Mouse (Mus musculus): Measurements from ENCODE around the gene Peg12. TPM values are rescaled to one million over a fixed set of nuclear protein-coding genes. Genes with fewer than 3 reads are reported as not detected.

Gene Peg12
- 125 and 130 TPM in 2 replicates for polyA plus RNA-seq (2016; fragmentation: Nextera tagmentation; extraction: Ambion mirVana)

DNA sequence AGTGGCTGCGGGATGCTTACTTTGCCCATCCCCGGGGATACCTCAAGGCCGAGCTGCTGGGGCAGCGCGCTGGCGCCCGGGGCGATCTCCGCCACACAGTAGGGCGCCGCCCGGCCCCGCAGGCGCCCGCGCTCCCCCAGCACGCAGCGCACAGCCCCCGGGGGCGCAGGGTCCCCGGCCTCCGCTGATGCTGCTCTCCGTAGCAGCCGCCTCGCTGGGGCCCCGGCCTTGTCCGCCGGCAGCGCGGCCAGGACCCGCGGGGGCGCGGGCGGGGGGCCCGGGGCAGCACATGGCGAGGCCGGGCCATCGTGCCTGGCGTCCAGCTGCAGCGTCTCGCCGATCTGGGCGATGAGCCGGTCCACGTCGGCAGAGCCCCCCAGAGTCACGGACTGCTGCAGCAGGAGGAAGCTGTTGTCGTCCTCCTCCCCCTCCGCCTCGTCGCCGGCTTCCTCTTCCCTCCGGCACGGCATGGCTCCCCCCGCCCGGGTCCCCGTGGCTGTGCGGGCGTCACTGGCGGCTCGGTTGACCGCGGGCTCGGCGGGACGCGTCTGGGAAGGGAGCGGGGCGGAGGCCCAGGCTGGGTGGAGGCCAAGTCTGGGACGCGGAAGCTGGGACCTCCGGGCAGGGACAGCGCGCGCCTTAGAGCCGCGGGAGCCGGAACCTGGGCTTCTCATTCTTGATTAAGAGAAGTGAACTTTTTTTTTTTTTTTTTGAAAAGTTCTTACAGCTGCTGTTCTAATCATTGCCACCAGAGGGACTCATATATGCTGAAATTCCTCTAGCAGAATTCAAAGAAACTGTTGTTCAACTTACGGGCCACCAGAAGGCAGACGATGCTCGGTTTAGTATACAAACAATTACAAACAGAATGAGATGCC lies at the start of gene Peg12:
Peg12 (minus strand) TSS at position 633 of the 878 bp plus-strand sequence.
- H3K9me3 ChIP-seq: peaks cover 37% of the 10 kb centered on the region
- peaks cover 12% of the 10 kb centered on the region for H3K4me1 ChIP-seq
- peak within 1 kb of the TSS; percentile 71 for H3K4me3 ChIP-seq
- WGBS: 14% methylated on average over 78 of the region's 82 CpGs
- DNase-seq (ENCODE audit: extremely low spot score, low spot score): peak; percentile 61
- peak within 1 kb of the TSS; percentile 97 for H3K27ac ChIP-seq
- no peaks in the 10 kb centered on the region for H3K27me3 ChIP-seq (ENCODE audit: poor library complexity, severe bottlenecking)
- peaks cover 12% of the 10 kb centered on the region for H3K36me3 ChIP-seq (replicated peaks)

DNA sequence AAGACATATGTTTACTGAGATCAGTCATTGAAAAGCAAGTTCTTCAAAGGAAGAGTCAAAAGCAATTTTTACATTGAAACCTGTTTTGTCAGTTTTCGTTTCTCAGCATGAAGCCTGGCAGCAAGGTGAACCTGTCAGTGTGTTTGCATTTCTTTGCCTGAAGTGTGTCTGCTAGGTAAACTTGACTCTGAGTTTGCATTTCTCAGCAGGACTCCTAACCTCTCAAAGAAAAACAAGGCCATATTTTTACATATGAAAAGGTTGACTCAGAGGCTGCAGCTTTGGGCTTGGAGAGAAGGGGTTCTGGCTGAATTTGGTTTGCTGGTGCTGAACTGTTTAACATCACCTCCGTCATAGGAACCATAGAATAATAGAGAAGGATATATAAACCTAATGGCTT lies 21.8 kb upstream of the Peg12 start:
- peaks cover 9% of the 10 kb centered on the region for H3K9me3 ChIP-seq
- 36% methylated on average over 2 of the region's 2 CpGs for whole genome bisulfite sequencing
- no peak for DNase-seq (ENCODE audit: extremely low spot score, low spot score)
- H3K27ac ChIP-seq: no peak overlapping the region
- no peaks in the 10 kb centered on the region for H3K27me3 ChIP-seq (ENCODE audit: poor library complexity, severe bottlenecking)
- H3K36me3 ChIP-seq (replicated peaks): no peaks in the 10 kb centered on the region
- no peak overlapping the region for H3K4me3 ChIP-seq
- H3K4me1 ChIP-seq: no peaks in the 10 kb centered on the region

DNA sequence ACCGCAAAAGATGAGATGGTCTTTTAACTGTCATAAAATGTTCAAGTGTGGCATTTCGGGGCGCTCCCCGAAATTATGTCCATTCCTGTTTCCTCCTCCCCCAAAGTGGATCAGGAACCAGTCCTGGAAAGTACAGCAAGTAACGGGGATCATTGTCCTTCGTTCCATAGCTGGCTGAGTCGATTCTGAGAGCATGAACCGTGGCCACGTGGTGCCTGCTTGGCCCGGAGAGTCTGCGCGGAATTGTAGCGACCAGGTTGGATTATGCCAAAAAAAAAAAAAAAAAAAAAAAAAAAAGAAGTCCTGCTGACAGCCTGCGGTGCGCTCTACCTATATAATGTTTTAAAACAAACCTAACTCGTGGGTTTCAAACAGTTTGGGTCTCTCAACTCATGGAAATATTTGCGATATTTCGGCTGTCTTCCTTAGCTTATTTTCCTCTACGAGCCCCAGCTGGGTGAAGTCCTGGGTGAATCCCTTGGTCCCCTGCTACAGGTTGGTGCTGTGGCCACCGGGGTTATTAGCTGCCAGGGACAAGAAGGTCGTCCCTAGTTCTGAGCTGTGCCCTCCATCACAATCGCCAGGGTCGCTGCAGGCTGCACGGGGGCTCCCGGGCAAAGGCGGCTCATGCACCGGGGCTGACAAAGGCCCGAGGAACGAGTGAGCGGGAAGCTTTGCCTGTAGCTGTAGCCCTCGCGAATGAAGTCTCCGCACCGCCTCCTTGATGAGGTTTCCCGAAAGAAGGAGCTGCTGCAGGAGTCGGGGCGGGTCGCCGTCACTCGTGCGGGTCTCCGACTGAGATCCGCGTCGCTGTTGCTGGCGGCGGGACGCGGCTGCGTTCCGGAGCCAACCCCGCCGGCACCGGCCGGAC lies 1.1 kb downstream of the Peg12 start:
- H3K9me3 ChIP-seq: peaks cover 37% of the 10 kb centered on the region
- peak overlapping the region; percentile 71 for H3K4me3 ChIP-seq
- peak; percentile 49 for DNase-seq (ENCODE audit: extremely low spot score, low spot score)
- H3K27ac ChIP-seq: peak overlapping the region; percentile 97
- WGBS: 29% methylated on average over 55 of the region's 55 CpGs
- peaks cover 12% of the 10 kb centered on the region for H3K4me1 ChIP-seq
- H3K36me3 ChIP-seq (replicated peaks): peaks cover 12% of the 10 kb centered on the region
- H3K27me3 ChIP-seq (ENCODE audit: poor library complexity, severe bottlenecking): no peaks in the 10 kb centered on the region

DNA sequence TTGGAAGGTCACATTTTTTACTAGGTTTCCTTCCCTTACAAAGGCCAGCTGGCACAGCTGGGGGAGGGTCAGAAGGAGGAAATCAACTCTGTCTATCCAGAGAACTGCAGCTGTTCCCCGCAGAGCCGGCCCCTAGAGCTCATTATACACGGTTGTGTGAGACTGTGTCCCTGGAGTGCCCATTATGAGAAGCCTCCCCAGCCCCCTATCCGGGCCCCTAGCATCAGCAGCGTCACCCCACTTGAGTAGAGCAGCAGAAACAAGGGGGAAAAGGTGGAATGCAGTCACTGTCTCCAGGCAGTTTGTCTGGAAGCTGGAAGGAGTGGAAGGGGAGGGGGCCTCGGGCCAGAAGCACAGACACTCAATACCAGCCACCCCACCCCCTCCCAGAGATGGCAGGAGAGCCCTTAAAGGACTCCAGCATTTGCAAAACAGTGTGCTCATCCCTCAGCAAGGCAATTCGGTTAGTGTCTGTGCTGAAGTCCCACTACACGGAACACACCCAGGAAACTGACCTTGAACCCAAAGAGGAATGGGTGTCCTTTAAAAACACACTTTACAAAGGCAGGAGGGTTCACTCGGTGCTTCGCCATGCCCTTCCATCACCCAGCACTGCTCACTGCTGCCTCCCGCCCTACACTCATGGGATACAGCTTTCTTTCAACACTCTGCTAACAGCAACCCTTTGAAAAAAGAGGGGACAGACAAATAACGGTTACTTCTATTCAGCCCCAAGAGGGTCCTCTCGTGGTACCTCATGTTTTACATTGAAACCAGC lies 1.9 kb downstream of the Peg12 start:
- no peaks in the 10 kb centered on the region for H3K27me3 ChIP-seq (ENCODE audit: poor library complexity, severe bottlenecking)
- peaks cover 12% of the 10 kb centered on the region for H3K36me3 ChIP-seq (replicated peaks)
- peaks cover 37% of the 10 kb centered on the region for H3K9me3 ChIP-seq
- peak overlapping the region; percentile 97 for H3K27ac ChIP-seq
- WGBS: 27% methylated on average over 13 of the region's 13 CpGs
- peaks cover 12% of the 10 kb centered on the region for H3K4me1 ChIP-seq
- H3K4me3 ChIP-seq: peak overlapping the region; percentile 71
- peak; percentile 73 for DNase-seq (ENCODE audit: extremely low spot score, low spot score)

DNA sequence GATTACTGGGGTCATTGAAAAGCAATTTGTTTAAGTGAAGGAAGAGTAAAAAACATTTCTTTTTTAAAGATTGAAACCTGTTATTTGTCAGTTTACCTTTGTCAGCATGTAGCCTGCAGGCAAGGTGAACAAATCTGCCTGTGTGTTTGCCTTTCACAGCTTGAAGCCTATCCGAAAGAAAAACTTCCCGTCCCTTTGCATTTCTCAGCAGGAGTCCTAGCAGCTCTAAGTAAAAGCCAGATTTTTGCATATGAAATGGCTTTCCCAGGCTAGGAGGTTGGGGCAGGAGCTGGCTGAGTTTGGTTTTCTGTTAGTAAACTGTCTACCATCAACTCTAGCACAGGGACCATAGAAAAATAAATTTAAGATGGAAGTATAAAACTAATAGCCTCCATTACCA lies 12.0 kb downstream of the Peg12 start:
- no peak overlapping the region for H3K27ac ChIP-seq

DNA sequence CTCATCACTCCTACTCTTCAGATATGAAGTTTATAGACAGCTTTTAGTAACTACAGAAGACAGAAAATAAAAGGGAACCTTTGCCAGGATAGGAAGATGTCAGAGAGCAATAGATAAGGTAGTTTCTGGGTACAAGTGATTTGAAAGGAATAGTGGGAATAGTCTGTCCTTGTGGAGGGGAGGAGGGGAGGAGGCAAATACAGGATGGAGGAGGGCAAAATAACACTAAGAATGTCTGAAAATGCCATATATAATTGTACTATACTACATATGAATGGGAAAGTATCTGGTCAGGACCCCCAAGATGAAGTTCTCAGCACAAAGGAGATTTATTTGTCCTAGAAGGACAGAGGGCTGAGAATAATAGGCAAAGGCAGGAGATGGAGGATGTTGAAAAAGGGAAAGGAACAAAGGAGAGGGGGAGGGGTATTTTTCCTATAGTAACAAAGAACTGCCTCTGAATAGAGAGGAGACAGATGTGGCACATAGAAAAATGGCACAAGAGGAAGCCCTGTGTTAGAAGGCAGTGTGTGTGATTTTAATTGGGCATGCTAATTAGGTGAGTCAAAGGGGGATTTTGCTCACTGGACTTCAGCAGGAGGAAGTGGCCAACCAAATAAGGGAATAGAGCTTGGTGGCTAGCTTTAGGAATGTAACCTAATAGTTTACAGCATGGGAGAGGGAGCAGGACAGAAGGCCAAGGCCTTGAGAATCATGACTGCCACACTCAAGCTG lies 18.7 kb downstream of the Peg12 start:
- peak; percentile 24 for DNase-seq (ENCODE audit: extremely low spot score, low spot score)
- Histone ChIP-seq H3K36me3 (replicated peaks) (no peaks in the 10 kb centered on the region), H3K9me3 (peaks cover 19% of the 10 kb centered on the region; the same call in 1 of the 2 replicates), H3K27me3 (ENCODE audit: poor library complexity, severe bottlenecking) (no peaks in the 10 kb centered on the region), H3K4me3 (no peak overlapping the region), H3K27ac (peak overlapping the region; percentile 77), H3K4me1 (peaks cover 15% of the 10 kb centered on the region)

More for the DNA sequence above, 12.0 kb downstream of the Peg12 start:
- no peak for DNase-seq (ENCODE audit: extremely low spot score, low spot score)
- Histone ChIP-seq H3K36me3 (replicated peaks) (no peaks in the 10 kb centered on the region), H3K27me3 (ENCODE audit: poor library complexity, severe bottlenecking) (no peaks in the 10 kb centered on the region), H3K9me3 (peaks cover 17% of the 10 kb centered on the region), H3K4me1 (peaks cover 9% of the 10 kb centered on the region), H3K4me3 (no peak overlapping the region)
- 22% methylated on average over 2 of the region's 2 CpGs for WGBS

DNA sequence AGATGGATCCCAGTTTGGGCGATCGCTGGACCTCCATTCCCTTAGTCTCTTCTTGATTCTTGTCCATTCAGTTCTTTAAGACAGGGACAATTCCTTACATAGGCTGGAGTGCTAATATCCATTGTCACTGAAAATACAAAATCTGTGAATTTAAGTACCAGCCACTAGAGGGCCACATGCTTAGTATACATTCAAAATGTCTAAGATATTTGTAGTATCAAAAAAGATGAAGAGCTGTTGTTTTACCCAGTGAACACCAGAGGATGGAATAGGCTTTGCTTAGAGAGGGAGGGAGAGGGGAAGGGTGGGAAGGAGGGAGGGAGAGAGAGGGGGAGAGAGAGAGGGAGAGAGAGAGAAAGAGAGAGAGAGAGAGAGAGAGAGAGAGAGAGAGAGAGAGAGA lies 27.9 kb downstream of the Peg12 start:
- no peak overlapping the region for H3K4me3 ChIP-seq
- H3K27me3 ChIP-seq (ENCODE audit: poor library complexity, severe bottlenecking): no peaks in the 10 kb centered on the region
- no peak overlapping the region for H3K27ac ChIP-seq
- H3K4me1 ChIP-seq: no peaks in the 10 kb centered on the region
- no peaks in the 10 kb centered on the region; the same call in 1 of the 2 replicates for H3K9me3 ChIP-seq
- WGBS: 50% methylated on average over 2 of the region's 2 CpGs
- no peaks in the 10 kb centered on the region for H3K36me3 ChIP-seq (replicated peaks)
- DNase-seq (ENCODE audit: extremely low spot score, low spot score): no peak

DNA sequence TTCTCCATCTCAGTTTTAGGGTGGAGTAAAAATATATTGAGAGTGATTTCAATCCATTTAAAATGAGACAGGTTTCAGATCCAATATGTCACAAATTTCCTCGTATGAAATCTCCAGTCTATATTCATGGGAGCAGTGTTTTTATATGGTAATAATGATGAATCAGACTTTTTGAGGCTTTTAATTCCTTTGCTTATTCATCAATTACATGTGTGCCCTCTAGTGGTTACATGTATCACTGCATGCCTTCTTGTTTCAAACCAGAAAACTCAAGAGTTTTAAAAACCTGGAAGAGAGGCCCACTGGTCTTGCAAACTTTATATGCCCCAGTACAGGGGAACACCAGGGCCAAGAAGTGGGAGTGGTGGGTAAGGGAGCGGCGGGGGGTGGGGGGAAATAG lies 31.1 kb downstream of the Peg12 start:
- WGBS: 26% methylated on average over 3 of the region's 3 CpGs
- Histone ChIP-seq H3K27ac (no peak overlapping the region), H3K27me3 (ENCODE audit: poor library complexity, severe bottlenecking) (no peaks in the 10 kb centered on the region), H3K9me3 (no peaks in the 10 kb centered on the region; the same call in 1 of the 2 replicates), H3K4me3 (no peak overlapping the region), H3K36me3 (replicated peaks) (no peaks in the 10 kb centered on the region), H3K4me1 (no peaks in the 10 kb centered on the region)
- DNase-seq (ENCODE audit: extremely low spot score, low spot score): no peak

DNA sequence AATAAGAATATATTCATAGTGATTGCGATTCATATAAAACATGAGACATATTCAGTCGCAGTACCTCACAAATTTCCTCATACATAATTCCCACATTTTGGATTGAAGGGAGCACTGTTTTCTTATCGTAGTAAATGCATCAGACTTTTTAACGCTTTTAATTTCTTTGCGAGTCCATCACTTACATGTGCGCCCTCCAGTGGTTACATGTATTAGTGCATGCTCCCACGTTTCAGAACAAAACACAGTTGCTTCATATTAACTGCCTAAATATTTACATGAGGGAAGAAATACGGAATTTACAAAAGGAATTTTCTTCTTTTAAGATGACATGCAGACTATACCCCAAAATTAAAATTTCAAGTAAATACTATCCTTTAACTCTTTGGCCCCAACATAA lies 36.0 kb downstream of the Peg12 start:
- no peak overlapping the region for H3K4me3 ChIP-seq

DNA sequence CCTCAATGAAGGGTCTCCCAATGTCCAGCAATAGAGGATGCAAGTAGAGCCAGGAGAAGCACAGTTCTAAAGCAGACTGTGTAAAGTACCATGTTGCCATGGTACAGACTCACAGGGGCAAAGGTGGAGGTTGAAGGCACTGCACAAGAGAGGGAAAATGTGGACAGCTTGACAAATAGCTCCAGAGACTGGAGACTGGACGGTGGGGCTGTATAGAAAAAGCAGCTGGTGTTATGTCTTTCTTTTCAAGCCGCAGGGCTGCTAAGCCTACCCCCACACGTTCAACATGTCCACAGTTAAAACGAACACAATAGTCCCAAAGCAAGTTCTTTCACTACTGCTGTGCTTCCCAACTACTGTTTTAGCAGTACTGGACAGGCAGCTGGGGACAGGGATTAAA lies 41.1 kb downstream of the Peg12 start:
- Histone ChIP-seq H3K36me3 (replicated peaks) (0 out of 2 replicates have a peak, but pooled peaks cover 3% of the 10 kb centered on the region), H3K27me3 (ENCODE audit: poor library complexity, severe bottlenecking) (no peaks in the 10 kb centered on the region), H3K4me3 (peak overlapping the region; percentile 71), H3K9me3 (peaks cover 25% of the 10 kb centered on the region), H3K4me1 (peaks cover 10% of the 10 kb centered on the region), H3K27ac (peak overlapping the region; percentile 96)
- 41% methylated on average over 4 of the region's 4 CpGs for WGBS
- DNase-seq (ENCODE audit: extremely low spot score, low spot score): peak; percentile 45

More for the DNA sequence above, 36.0 kb downstream of the Peg12 start:
- H3K27ac ChIP-seq: no peak overlapping the region
- H3K4me1 ChIP-seq: peaks cover 6% of the 10 kb centered on the region; the same call in 1 of the 2 replicates
- H3K9me3 ChIP-seq: no peaks in the 10 kb centered on the region
- 21% methylated on average over 8 of the region's 8 CpGs for WGBS
- no peaks in the 10 kb centered on the region for H3K36me3 ChIP-seq (replicated peaks)
- DNase-seq (ENCODE audit: extremely low spot score, low spot score): no peak
- H3K27me3 ChIP-seq (ENCODE audit: poor library complexity, severe bottlenecking): no peaks in the 10 kb centered on the region

DNA sequence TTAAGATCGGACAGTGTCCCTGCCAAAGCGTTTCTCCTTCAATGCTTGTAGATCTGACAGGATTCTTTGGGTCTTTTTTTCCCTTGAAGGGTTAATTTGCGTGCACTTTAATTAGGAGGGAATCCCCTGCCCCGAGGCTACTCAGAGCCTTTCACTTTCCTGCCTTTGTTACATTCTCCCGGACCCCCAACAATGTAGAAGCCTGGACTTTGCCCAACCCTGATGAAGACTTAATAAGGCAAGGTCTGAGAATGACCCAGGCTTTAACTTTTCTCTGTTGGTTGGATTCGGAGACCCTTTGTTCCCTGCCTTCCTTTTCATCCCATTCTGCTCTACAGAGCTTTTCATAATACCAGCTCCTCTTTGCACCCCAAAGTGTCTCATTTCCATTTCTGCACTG lies 43.7 kb downstream of the Peg12 start:
- Histone ChIP-seq H3K36me3 (replicated peaks) (0 out of 2 replicates have a peak, but pooled peaks cover 3% of the 10 kb centered on the region), H3K9me3 (peaks cover 25% of the 10 kb centered on the region), H3K4me1 (peaks cover 18% of the 10 kb centered on the region), H3K27me3 (ENCODE audit: poor library complexity, severe bottlenecking) (no peaks in the 10 kb centered on the region), H3K4me3 (peak overlapping the region; percentile 71), H3K27ac (peak overlapping the region; percentile 96)
- peak; percentile 52 for DNase-seq (ENCODE audit: extremely low spot score, low spot score)
- WGBS: 40% methylated on average over 6 of the region's 6 CpGs
